Mouse (Mus musculus): ENCODE results near the gene Ampd3. TPM values are rescaled to one million over a fixed set of nuclear protein-coding genes. Genes with fewer than 3 reads are reported as not detected.

Ampd3 gene
- polyA plus RNA-seq (2014; fragmentation: Illumina TruSeq; extraction: RNeasy Lipid Tissue Mini Kit (QIAGEN cat#74804); ENCODE audit: insufficient read depth, low read depth, low replicate concordance) = 7.7 TPM

GRCm38 (mm10) chr7:110768001-110768400 lies at the start of gene Ampd3:
Ampd3 (plus strand) TSS chr7:110768206.

GRCm38 (mm10) chr7:110843916-110844874 lies 76.2 kb downstream of the Ampd3 start, which contains the start of gene Rnf141:
Rnf141 (minus strand) TSS chr7:110844457.

Other genes starting within 250 kb of the Ampd3 start
- gene Sbf2, start 153.3 kb upstream of the Ampd3 start, polyA plus RNA-seq (2014; fragmentation: Illumina TruSeq; extraction: RNeasy Lipid Tissue Mini Kit (QIAGEN cat#74804); ENCODE audit: insufficient read depth, low read depth, low replicate concordance) = 7.4 TPM
- gene Adm, start 140.5 kb upstream of the Ampd3 start, polyA plus RNA-seq (2014; fragmentation: Illumina TruSeq; extraction: RNeasy Lipid Tissue Mini Kit (QIAGEN cat#74804); ENCODE audit: insufficient read depth, low read depth, low replicate concordance) = 15.9 TPM
- gene Rnf141, start 76.3 kb downstream of the Ampd3 start, polyA plus RNA-seq (2014; fragmentation: Illumina TruSeq; extraction: RNeasy Lipid Tissue Mini Kit (QIAGEN cat#74804); ENCODE audit: insufficient read depth, low read depth, low replicate concordance) = 51.3 TPM
- gene Lyve1, start 95.0 kb downstream of the Ampd3 start, polyA plus RNA-seq (2014; fragmentation: Illumina TruSeq; extraction: RNeasy Lipid Tissue Mini Kit (QIAGEN cat#74804); ENCODE audit: insufficient read depth, low read depth, low replicate concordance) = 99.0 TPM
- gene Mrvi1, start 214.3 kb downstream of the Ampd3 start, polyA plus RNA-seq (2014; fragmentation: Illumina TruSeq; extraction: RNeasy Lipid Tissue Mini Kit (QIAGEN cat#74804); ENCODE audit: insufficient read depth, low read depth, low replicate concordance) = 3.2 TPM

Data from lung, adult 10 weeks (tissue).